Mouse (Mus musculus): ENCODE measurements around the gene Ccn6. TPM values are rescaled to one million over a fixed set of nuclear protein-coding genes. Genes with fewer than 3 reads are reported as not detected.

Ccn6 gene
- total RNA-seq, 2 experiments from 2014 or later, result 0.28 TPM; not detected in 1

GRCm38 (mm10) chr10:39161406-39161805 is 2.2 kb downstream of the Ccn6 start:
- no peak for DNase-seq

GRCm38 (mm10) chr10:39158306-39158705 is 5.3 kb downstream of the Ccn6 start:
- no peak for DNase-seq

- DNase-seq, result no peak
These were observed 6.3 kb downstream of the Ccn6 start for GRCm38 (mm10) chr10:39157321-39157720.

- no peak for DNase-seq
These were observed 6.9 kb downstream of the Ccn6 start for GRCm38 (mm10) chr10:39156719-39157118.

- DNase-seq, result no peak
These were observed 21.4 kb downstream of the Ccn6 start for GRCm38 (mm10) chr10:39142216-39142615.

GRCm38 (mm10) chr10:39141401-39141800 is 22.2 kb downstream of the Ccn6 start:
- DNase-seq, result no peak

GRCm38 (mm10) chr10:39140843-39141242 is 22.8 kb downstream of the Ccn6 start:
- DNase-seq, result no peak

GRCm38 (mm10) chr10:39138761-39139160 is 24.8 kb downstream of the Ccn6 start:
- no peak for DNase-seq

- DNase-seq, result no peak
These were observed 25.8 kb downstream of the Ccn6 start for GRCm38 (mm10) chr10:39137766-39138165.

GRCm38 (mm10) chr10:39133462-39134310 is 29.9 kb downstream of the Ccn6 start, which contains the start of the genes Fam229b and Tube1:
Gene Fam229b (minus strand): TSS chr10:39133914.
Gene Tube1 (plus strand): TSS chr10:39133976.
- DNase-seq, result peak; percentile 91 to 92

GRCm38 (mm10) chr10:39121412-39121811 is 42.2 kb downstream of the Ccn6 start:
- DNase-seq, result no peak

GRCm38 (mm10) chr10:39109489-39109874 is 54.1 kb downstream of the Ccn6 start:
- DNase-seq, result no peak

GRCm38 (mm10) chr10:39108837-39109488 is 54.6 kb downstream of the Ccn6 start:
- DNase-seq, result no peak

GRCm38 (mm10) chr10:39106935-39107334 is 56.7 kb downstream of the Ccn6 start:
- DNase-seq, result no peak

- no peak for DNase-seq
These were observed 57.2 kb downstream of the Ccn6 start for GRCm38 (mm10) chr10:39106413-39106812.

- DNase-seq, result no peak
These were observed 58.7 kb downstream of the Ccn6 start for GRCm38 (mm10) chr10:39104803-39105449.

Other genes starting within 250 kb of the Ccn6 start
- 1 to 10 TPM; 3.6 to 4.5 TPM for gene Lama4, start 198.3 kb downstream of the Ccn6 start, total RNA-seq (2021)
- 10 to 100 TPM; 12.3 to 13.0 TPM for gene Fam229b, start 29.9 kb downstream of the Ccn6 start, total RNA-seq (2021)
- gene Tube1, start 29.8 kb downstream of the Ccn6 start, total RNA-seq (2021), result 1 to 10 TPM; 2.8 TPM
- 100 to 1,000 TPM; 137 to 141 TPM for gene Fyn, start 205.1 kb upstream of the Ccn6 start, total RNA-seq (2021)

Measured in layer of hippocampus, postnatal 36 days (tissue).